Mouse (Mus musculus) small intestine, adult 2 months (tissue): Measurements from ENCODE around the gene Zswim1.

ENCODE experiments used
- CTCF ChIP-seq: fragments of 200-500 bp; IDR thresholded peaks from 2 replicates; pipeline ENCODE4 v1.5.1; 2012; ENCODE audit warnings: low read depth, mild to moderate bottlenecking, control low read depth, inconsistent platforms, low read length, moderate library complexity, mixed read lengths; ENCODE audit not compliant: insufficient replicate concordance, insufficient read length; ENCODE audit errors: extremely low read depth
- POLR2A ChIP-seq: fragments of 200-500 bp; IDR thresholded peaks from 2 replicates; pipeline ENCODE4 v1.6.1; 2012; ENCODE audit warnings: low read depth, mild to moderate bottlenecking, control low read depth, inconsistent platforms, low read length, moderate library complexity

GRCm38 (mm10) chr2:164856309-164857100 lies 34.0 kb downstream of the Zswim1 start:
- TF ChIP-seq CTCF (no peak), POLR2A (no peak)
